ENCODE assay signal across 11 mouse cellular contexts in genomic region chr17:25575208-25575971, GRCm38 (mm10). TPM values are rescaled to one million over a fixed set of nuclear protein-coding genes. Genes with fewer than 3 reads are reported as not detected.
A peak's percentile ranks its signal among the peaks of the same experiment; 100 is the strongest.
DNase-seq lines count a peak whose midpoint lies in the region; ATAC-seq and TF ChIP-seq lines count a peak whose summit lies in the region.
"Had no signal": no experiment of that assay in that cellular context is flagged by ENCODE, and none has a peak within 500 bp of the region (broad histone marks: within the 10 kb centered on the region; RNA-seq: fewer than 3 reads in every experiment).

No protein-coding gene starts in this region.

- peaks cover 27% of the 10 kb centered on the region for H3K4me1 ChIP-seq in heart, embryonic 11.5 days (ENCODE audit: control insufficient read depth, insufficient read depth, low read length)
- peaks cover 5% of the 10 kb centered on the region; the same call in 1 of the 2 replicates for H3K4me1 ChIP-seq in lung, embryonic 14.5 days (ENCODE audit: insufficient read depth)
- H3K4me1 ChIP-seq in embryonic facial prominence, embryonic 14.5 days (ENCODE audit: control insufficient read depth, insufficient read depth, low read length): peaks cover 13% of the 10 kb centered on the region

- DNase-seq in heart, adult 11 months: no peak
- peak; percentile 37 for DNase-seq in lung, embryonic 14.5 days
- DNase-seq in lung, adult 18-20 months: no peak
- peak; percentile 81 for DNase-seq in embryonic facial prominence, embryonic 14.5 days (ENCODE audit: low spot score)
- DNase-seq in layer of hippocampus, postnatal 36 days: peak; percentile 57 to 63
- no peak for DNase-seq in adrenal gland, postnatal 10 days
- no peak for DNase-seq in thymus, postnatal 25 days
- DNase-seq: thymus, postnatal 14 days had no signal

- no peaks in the 10 kb centered on the region for H3K9me3 ChIP-seq in heart, embryonic 11.5 days (replicated peaks; ENCODE audit: control insufficient read depth, low read length)
- no peaks in the 10 kb centered on the region for H3K9me3 ChIP-seq in lung, embryonic 14.5 days (ENCODE audit: low read depth, low read length)
- H3K9me3 ChIP-seq in embryonic facial prominence, embryonic 14.5 days (ENCODE audit: control insufficient read depth, low read length): no peaks in the 10 kb centered on the region
- H3K9me3 ChIP-seq: kidney, embryonic 15.5 days; limb, embryonic 12.5 days had no signal

- H3K36me3 ChIP-seq in heart, embryonic 11.5 days (ENCODE audit: control insufficient read depth, insufficient read depth, low read length): no peaks in the 10 kb centered on the region
- H3K36me3 ChIP-seq in lung, embryonic 14.5 days (ENCODE audit: insufficient read depth): no peaks in the 10 kb centered on the region
- no peaks in the 10 kb centered on the region for H3K36me3 ChIP-seq in embryonic facial prominence, embryonic 14.5 days (ENCODE audit: control insufficient read depth, insufficient read depth, low read length)
- H3K36me3 ChIP-seq: kidney, embryonic 15.5 days; limb, embryonic 12.5 days had no signal

- H3K27ac ChIP-seq in heart, embryonic 11.5 days (ENCODE audit: low read depth, low read length): no peak overlapping the region
- no peak overlapping the region for H3K27ac ChIP-seq in lung, embryonic 14.5 days (ENCODE audit: low read depth)
- H3K27ac ChIP-seq in embryonic facial prominence, embryonic 14.5 days (replicated peaks; ENCODE audit: low read depth, low read length): no peak overlapping the region
- H3K27ac ChIP-seq: kidney, embryonic 15.5 days; limb, embryonic 12.5 days had no signal

- peak overlapping the region; percentile 10; the same call in 1 of the 2 replicates for H3K4me2 ChIP-seq in heart, embryonic 11.5 days
- no peak overlapping the region for H3K4me2 ChIP-seq in lung, embryonic 14.5 days
- no peak overlapping the region for H3K4me2 ChIP-seq in embryonic facial prominence, embryonic 14.5 days (ENCODE audit: low read depth, low read length)
- H3K4me2 ChIP-seq: kidney, embryonic 15.5 days; limb, embryonic 12.5 days had no signal

- H3K4me3 ChIP-seq in heart, embryonic 11.5 days (ENCODE audit: low read depth, low read length): no peak overlapping the region
- H3K4me3 ChIP-seq in lung, embryonic 14.5 days (ENCODE audit: low read depth, low read length): no peak overlapping the region
- no peak overlapping the region for H3K4me3 ChIP-seq in embryonic facial prominence, embryonic 14.5 days (ENCODE audit: low read depth, low read length)
- H3K4me3 ChIP-seq: kidney, embryonic 15.5 days; limb, embryonic 12.5 days had no signal

- 0 out of 2 replicates have a peak overlapping the region, but pooled peaks have one; percentile 34 for H3K9ac ChIP-seq in heart, embryonic 11.5 days (ENCODE audit: low read depth, low read length)
- no peak overlapping the region for H3K9ac ChIP-seq in lung, embryonic 14.5 days
- no peak overlapping the region for H3K9ac ChIP-seq in embryonic facial prominence, embryonic 14.5 days (ENCODE audit: low read depth, low read length)
- H3K9ac ChIP-seq: kidney, embryonic 15.5 days; limb, embryonic 12.5 days had no signal

- peaks cover 4% of the 10 kb centered on the region for H3K27me3 ChIP-seq in heart, embryonic 11.5 days (ENCODE audit: control insufficient read depth, insufficient read depth, low read length)
- peaks cover 4% of the 10 kb centered on the region for H3K27me3 ChIP-seq in lung, embryonic 14.5 days (ENCODE audit: insufficient read depth, low read length)
- H3K27me3 ChIP-seq in embryonic facial prominence, embryonic 14.5 days (replicated peaks; ENCODE audit: control insufficient read depth, insufficient read depth, low read length): peaks cover 1% of the 10 kb centered on the region

- ATAC-seq in heart, embryonic 11.5 days (replicated peaks; ENCODE audit: insufficient number of reproducible peaks, low FRiP score, low TSS enrichment): no peak
- no peak for ATAC-seq in lung, embryonic 14.5 days (ENCODE audit: insufficient read depth)
- peak; percentile 27; the same call in 1 of the 2 replicates for ATAC-seq in embryonic facial prominence, embryonic 14.5 days (ENCODE audit: low read depth)

- no peak for TF ChIP-seq CTCF in lung, embryonic 14.5 days (IDR thresholded peaks at IDR 0.05; ENCODE audit: low read depth)

- WGBS in heart, embryonic 11.5 days (ENCODE audit: insufficient replicate concordance): 58% methylated on average over 12 of the region's 12 CpGs
- 62% methylated on average over 12 of the region's 12 CpGs for WGBS in lung, embryonic 14.5 days
- 60% methylated on average over 12 of the region's 12 CpGs for WGBS in embryonic facial prominence, embryonic 14.5 days

RNA-seq across cellular contexts. Expression of gene Lmf1, which starts 3.5 kb away (rescaled TPM):
- 32.8 and 34.9 TPM in 2 replicates for polyA plus RNA-seq in heart, embryonic 11.5 days (2014; fragmentation: Nextera tagmentation; extraction: Ambion mirVana)
- polyA plus RNA-seq in lung, embryonic 14.5 days (2014; fragmentation: Nextera tagmentation; extraction: Ambion mirVana): 25.7 and 26.1 TPM in 2 replicates
- 27.3 and 30.1 TPM in 2 replicates for polyA plus RNA-seq in embryonic facial prominence, embryonic 14.5 days (2014; fragmentation: Nextera tagmentation; extraction: Ambion mirVana)
- 10 to 100 TPM; 28.3 to 28.8 TPM for total RNA-seq in layer of hippocampus, postnatal 36 days (2021)
- 10 to 100 TPM; 35.8 to 44.3 TPM for total RNA-seq in adrenal gland, postnatal 10 days (2021)

RNA-seq across cellular contexts. Expression of gene Sox8, which starts 4.9 kb away (rescaled TPM):
- 2.0 and 2.9 TPM in 2 replicates for polyA plus RNA-seq in heart, embryonic 11.5 days (2014; fragmentation: Nextera tagmentation; extraction: Ambion mirVana)
- 0.42 and 0.79 TPM in 2 replicates for polyA plus RNA-seq in lung, embryonic 14.5 days (2014; fragmentation: Nextera tagmentation; extraction: Ambion mirVana)
- polyA plus RNA-seq in embryonic facial prominence, embryonic 14.5 days (2014; fragmentation: Nextera tagmentation; extraction: Ambion mirVana): 15.8 and 18.0 TPM in 2 replicates
- total RNA-seq in layer of hippocampus, postnatal 36 days (2021): 10 to 100 TPM; 55.1 to 57.5 TPM
- 1 to 10 TPM; 1.7 to 2.4 TPM for total RNA-seq in adrenal gland, postnatal 10 days (2021)

Comparison
In these comparisons a context has a peak if more than half of its experiments do, and no peak if none do; other contexts are left out.
1. DNase-seq: peak in lung, embryonic 14.5 days (single experiment), embryonic facial prominence, embryonic 14.5 days (single experiment) and layer of hippocampus, postnatal 36 days (2 of 2); none in heart, adult 11 months (single experiment), lung, adult 18-20 months (0 of 2), adrenal gland, postnatal 10 days (single experiment) and thymus, postnatal 25 days (single experiment).